Mouse (Mus musculus) C2C12 (cell line): ENCODE data around the gene Smpd3.

Experiments used
- CTCF ChIP-seq: IDR thresholded peaks from one replicate; pipeline ENCODE4 v1.5.1; 2011; ENCODE audit not compliant: control insufficient read depth, insufficient read depth, insufficient read length
- MAX ChIP-seq: IDR thresholded peaks from one replicate; pipeline ENCODE4 v1.6.1; 2011; ENCODE audit warnings: mild to moderate bottlenecking, control low read depth
- MYOD1 ChIP-seq: IDR thresholded peaks from one replicate; pipeline ENCODE4 v1.6.1; 2011; ENCODE audit warnings: low read depth; ENCODE audit not compliant: control insufficient read depth, insufficient read length
- USF1 ChIP-seq: IDR thresholded peaks from one replicate; pipeline ENCODE4 v1.6.1; 2011; ENCODE audit warnings: low read depth, mild to moderate bottlenecking, control low read depth, moderate library complexity

GRCm38 (mm10) chr8:106378501-106379048, 40.8 kb upstream of the Smpd3 start:
- no peak for TF ChIP-seq CTCF
- no peak for TF ChIP-seq MYOD1
- no peak for TF ChIP-seq MAX
- no peak for TF ChIP-seq USF1
